Comparison of ENCODE assay signal across 10 mouse cellular contexts in genomic region chr4:151901422-151901821, GRCm38 (mm10). TPM values are rescaled to one million over a fixed set of nuclear protein-coding genes. Genes with fewer than 3 reads are reported as not detected.
DNase-seq lines count a peak whose midpoint lies in the region; ATAC-seq and TF ChIP-seq lines count a peak whose summit lies in the region.
"Had no signal": no experiment of that assay in that cellular context is flagged by ENCODE, and none has a peak within 500 bp of the region (broad histone marks: within the 10 kb centered on the region; RNA-seq: fewer than 3 reads in every experiment).

No protein-coding gene starts in this region.

- TF ChIP-seq CTCF in heart, postnatal 0 days (IDR thresholded peaks at IDR 0.05; ENCODE audit: low read depth), result no peak; the same call in 1 of the 2 replicates
- TF ChIP-seq CTCF in E14TG2a.4 (conservative IDR thresholded peaks at IDR 0.05; ENCODE audit: low read length), result peak; percentile 82
- TF ChIP-seq CTCF in bone marrow, adult 2 months (IDR thresholded peaks at IDR 0.05; ENCODE audit: control insufficient read depth, insufficient read depth, low read length), result peak; percentile 22; the same call in 1 of the 2 replicates

- 50% methylated on average over 11 of the region's 11 CpGs for WGBS in heart, postnatal 0 days
- WGBS in bone marrow, adult 2 months, result 54% methylated on average over 11 of the region's 11 CpGs
- 36% methylated on average over 11 of the region's 11 CpGs for WGBS in liver, embryonic 12.5 days (ENCODE audit: insufficient replicate concordance)
- 70% methylated on average over 11 of the region's 11 CpGs for WGBS in midbrain, embryonic 11.5 days

- H3K4me2 ChIP-seq in heart, postnatal 0 days (ENCODE audit: low read depth, low read length), result no peak overlapping the region
- peak overlapping the region; percentile 5; the same call in 1 of the 2 replicates for H3K4me2 ChIP-seq in liver, embryonic 12.5 days
- H3K4me2 ChIP-seq in midbrain, embryonic 11.5 days, result no peak overlapping the region

- DNase-seq in heart, postnatal 0 days (ENCODE audit: low spot score), result no peak
- no peak for DNase-seq in heart, postnatal 25 days (ENCODE audit: low spot score)
- no peak for DNase-seq in left cerebral cortex, postnatal 14 days (ENCODE audit: low spot score in 2 of 2)
- DNase-seq in midbrain, embryonic 11.5 days (ENCODE audit: low spot score, missing footprints), result no peak
- DNase-seq: midbrain, embryonic 14.5 days; right cerebral cortex, postnatal 14 days had no signal

- H3K27me3 ChIP-seq in heart, postnatal 0 days (ENCODE audit: control insufficient read depth, insufficient read depth, low read length), result no peaks in the 10 kb centered on the region
- H3K27me3 ChIP-seq in E14TG2a.4 (ENCODE audit: insufficient read depth, low read length), result 0 out of 2 replicates have a peak, but pooled peaks cover 2% of the 10 kb centered on the region
- H3K27me3 ChIP-seq in liver, embryonic 12.5 days (replicated peaks), result peaks cover 26% of the 10 kb centered on the region
- H3K27me3 ChIP-seq in midbrain, embryonic 11.5 days (ENCODE audit: control insufficient read depth, insufficient read depth, low read length), result no peaks in the 10 kb centered on the region

- H3K4me3 ChIP-seq in heart, postnatal 0 days (ENCODE audit: low read depth, low read length), result no peak overlapping the region
- H3K4me3 ChIP-seq in E14TG2a.4 (replicated peaks; ENCODE audit: low read length), result no peak overlapping the region
- H3K4me3 ChIP-seq in bone marrow, adult 2 months (replicated peaks; ENCODE audit: control insufficient read depth, low read depth, low read length), result no peak overlapping the region
- no peak overlapping the region for H3K4me3 ChIP-seq in liver, embryonic 12.5 days
- H3K4me3 ChIP-seq in midbrain, embryonic 11.5 days (ENCODE audit: low read depth, low read length), result no peak overlapping the region

- no peaks in the 10 kb centered on the region for H3K9me3 ChIP-seq in heart, postnatal 0 days (replicated peaks; ENCODE audit: control insufficient read depth, low read length)
- 0 out of 2 replicates have a peak, but pooled peaks cover 4% of the 10 kb centered on the region for H3K9me3 ChIP-seq in E14TG2a.4 (ENCODE audit: low read length)
- H3K9me3 ChIP-seq in liver, embryonic 12.5 days (replicated peaks), result peaks cover 7% of the 10 kb centered on the region; the same call in 1 of the 2 replicates
- H3K9me3 ChIP-seq in midbrain, embryonic 11.5 days (ENCODE audit: control insufficient read depth, low read length), result no peaks in the 10 kb centered on the region

- intact Hi-C loops in heart, postnatal 25 days (cut with DNase I), result loop anchor here (2.0 kb wide), 1 partner anchor 19 kb away; no protein-coding TSS in a partner anchor
- intact Hi-C loops in left cerebral cortex, postnatal 14 days (cut with DNase I), result no loop called here

- no peak for ATAC-seq in heart, postnatal 0 days (ENCODE audit: insufficient read depth, low read depth)
- ATAC-seq in liver, embryonic 12.5 days, result no peak
- no peak for ATAC-seq in activated CD4-positive, CD25-positive, alpha-beta regulatory T cell, adult 4 months
- no peak for ATAC-seq in midbrain, embryonic 11.5 days (ENCODE audit: low FRiP score)

- H3K27ac ChIP-seq in heart, postnatal 0 days (ENCODE audit: low read depth), result peak overlapping the region; percentile 90; the same call in 1 of the 2 replicates
- no peak overlapping the region for H3K27ac ChIP-seq in bone marrow, adult 2 months (ENCODE audit: control insufficient read depth, insufficient read depth, low read depth, low read length, poor library complexity)
- no peak overlapping the region for H3K27ac ChIP-seq in liver, embryonic 12.5 days
- H3K27ac ChIP-seq in midbrain, embryonic 11.5 days (ENCODE audit: low read depth, low read length), result no peak overlapping the region

- H3K4me1 ChIP-seq in heart, postnatal 0 days (ENCODE audit: control insufficient read depth, insufficient read depth), result peaks cover 30% of the 10 kb centered on the region
- H3K4me1 ChIP-seq in E14TG2a.4 (replicated peaks; ENCODE audit: low read depth, low read length), result peaks cover 69% of the 10 kb centered on the region
- H3K4me1 ChIP-seq in bone marrow, adult 2 months (ENCODE audit: control insufficient read depth, insufficient read depth, low read length), result no peaks in the 10 kb centered on the region
- H3K4me1 ChIP-seq in liver, embryonic 12.5 days, result peaks cover 10% of the 10 kb centered on the region
- peaks cover 4% of the 10 kb centered on the region; the same call in 1 of the 2 replicates for H3K4me1 ChIP-seq in midbrain, embryonic 11.5 days (ENCODE audit: control insufficient read depth, insufficient read depth, low read length)

- no peak for TF ChIP-seq POLR2A in bone marrow, adult 2 months (IDR thresholded peaks at IDR 0.05; ENCODE audit: borderline replicate concordance, control insufficient read depth, low read depth, low read length)

- no peak overlapping the region for H3K9ac ChIP-seq in heart, postnatal 0 days (replicated peaks; ENCODE audit: low read depth, low read length)
- H3K9ac ChIP-seq in liver, embryonic 12.5 days, result no peak overlapping the region
- no peak overlapping the region for H3K9ac ChIP-seq in midbrain, embryonic 11.5 days (ENCODE audit: low read length)

- H3K36me3 ChIP-seq in heart, postnatal 0 days (replicated peaks; ENCODE audit: control insufficient read depth, insufficient read depth, low read length), result no peaks in the 10 kb centered on the region
- no peaks in the 10 kb centered on the region for H3K36me3 ChIP-seq in E14TG2a.4 (ENCODE audit: insufficient read depth, low read length)
- no peaks in the 10 kb centered on the region for H3K36me3 ChIP-seq in liver, embryonic 12.5 days
- no peaks in the 10 kb centered on the region for H3K36me3 ChIP-seq in midbrain, embryonic 11.5 days (ENCODE audit: control insufficient read depth, insufficient read depth, low read length)

- no peak for TF ChIP-seq EP300 in heart, postnatal 0 days (IDR thresholded peaks at IDR 0.05; ENCODE audit: low read depth)

RNA-seq across cellular contexts. Expression of gene Dnajc11, which starts 32.1 kb away (rescaled TPM):
- total RNA-seq in heart, postnatal 0 days (2014; rRNA removed; ENCODE audit: low replicate concordance), result 92.5 and 95.3 TPM in 2 replicates
- polyA plus RNA-seq in heart, postnatal 0 days (2015; fragmentation: Nextera tagmentation; extraction: Ambion mirVana), result 41.4 and 47.7 TPM in 2 replicates
- 10 to 100 TPM; 82.3 to 96.4 TPM for total RNA-seq in heart, postnatal 25 days (2021)
- polyA plus RNA-seq in bone marrow, adult 2 months (2011; ENCODE audit: insufficient read depth, insufficient read length, low replicate concordance, missing spikeins), result 50.8 and 79.8 TPM in 2 replicates
- 74.4 and 85.1 TPM in 2 replicates for polyA plus RNA-seq in liver, embryonic 12.5 days (2016; fragmentation: Nextera tagmentation; extraction: Ambion mirVana)
- total RNA-seq in left cerebral cortex, postnatal 14 days (2021), result 10 to 100 TPM; 70.8 to 74.7 TPM
- polyA plus RNA-seq in activated CD4-positive, CD25-positive, alpha-beta regulatory T cell, adult 4 months (2017; shearing (Covaris generic)), result 10 to 100 TPM; 27.9 to 31.7 TPM
- 79.3 and 86.8 TPM in 2 replicates for polyA plus RNA-seq in midbrain, embryonic 11.5 days (2014; fragmentation: Nextera tagmentation; extraction: Ambion mirVana)

RNA-seq across cellular contexts. Expression of gene Camta1, which starts 39.7 kb away (rescaled TPM):
- 72.7 and 739 TPM in 2 replicates for total RNA-seq in heart, postnatal 0 days (2014; rRNA removed; ENCODE audit: low replicate concordance)
- 240 and 250 TPM in 2 replicates for polyA plus RNA-seq in heart, postnatal 0 days (2015; fragmentation: Nextera tagmentation; extraction: Ambion mirVana)
- 100 to 1,000 TPM; 234 to 244 TPM for total RNA-seq in heart, postnatal 25 days (2021)
- polyA plus RNA-seq in bone marrow, adult 2 months (2011; ENCODE audit: insufficient read depth, insufficient read length, low replicate concordance, missing spikeins), result 26.6 and 28.3 TPM in 2 replicates
- polyA plus RNA-seq in liver, embryonic 12.5 days (2016; fragmentation: Nextera tagmentation; extraction: Ambion mirVana), result 49.6 and 59.1 TPM in 2 replicates
- total RNA-seq in left cerebral cortex, postnatal 14 days (2021), result 100 to 1,000 TPM; 194 to 203 TPM
- polyA plus RNA-seq in activated CD4-positive, CD25-positive, alpha-beta regulatory T cell, adult 4 months (2017; shearing (Covaris generic)), result 10 to 100 TPM; 45.5 to 49.5 TPM
- 150 TPM in 2 replicates for polyA plus RNA-seq in midbrain, embryonic 11.5 days (2014; fragmentation: Nextera tagmentation; extraction: Ambion mirVana)
